Mouse (Mus musculus) cerebellum, adult 9-10 months (tissue): ENCODE results near the gene Ppy.

ENCODE experiments used
- DNase-seq: peaks from one replicate; pipeline ENCODE4 v3.0.0; 2022

The Ppy gene

DNA sequence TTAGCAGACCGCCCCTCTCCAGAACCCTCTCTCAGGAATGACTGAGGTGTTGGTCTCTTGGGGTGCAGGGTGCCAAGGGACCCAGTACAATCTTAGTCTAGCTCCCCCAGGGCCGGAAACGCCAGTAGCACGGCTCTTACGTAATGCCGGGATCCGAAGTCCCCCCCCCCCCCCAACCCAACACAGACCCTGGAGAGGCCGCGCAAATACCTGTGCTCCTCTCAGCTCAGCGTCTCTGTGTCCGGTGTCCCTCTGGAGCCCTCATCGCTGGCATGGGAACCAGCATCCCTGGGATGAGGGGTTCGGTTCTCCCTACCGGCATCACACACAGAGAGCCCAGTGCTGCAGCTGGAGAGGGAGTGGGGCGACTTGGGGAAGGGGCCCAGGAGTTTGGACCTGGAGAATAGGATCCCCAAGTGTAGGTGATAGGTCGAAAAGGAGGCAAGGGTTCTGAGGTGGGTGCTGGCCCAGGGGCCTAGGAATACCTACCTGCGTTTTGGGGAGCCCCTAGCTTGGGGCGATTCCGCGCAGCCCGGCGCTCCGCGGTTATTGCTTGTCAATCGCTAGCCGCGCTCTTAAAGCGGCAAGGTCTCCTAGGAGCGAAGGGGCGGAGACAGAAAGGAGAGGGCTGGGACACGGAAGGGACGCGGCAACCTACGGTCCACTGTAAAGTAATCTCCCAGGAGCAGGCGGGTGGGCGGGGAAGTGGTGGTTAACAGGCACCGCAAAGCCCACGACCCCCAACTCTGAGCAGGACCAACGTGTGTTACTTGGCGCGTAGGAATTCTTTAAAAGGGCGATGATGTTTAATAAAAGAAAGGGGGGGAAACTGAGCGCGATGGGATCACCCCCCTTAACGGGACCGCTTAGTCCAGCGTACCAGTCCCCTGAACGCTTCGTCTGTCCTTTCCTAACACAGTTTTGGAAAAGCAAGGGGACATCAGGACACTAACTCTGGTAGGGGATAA, 12.9 kb downstream of the Ppy start, which contains the start of gene Mpp2:
Gene Mpp2 (minus strand): TSS at position 585 of the 968 bp plus-strand sequence.
- DNase-seq, result peak; percentile 72

DNA sequence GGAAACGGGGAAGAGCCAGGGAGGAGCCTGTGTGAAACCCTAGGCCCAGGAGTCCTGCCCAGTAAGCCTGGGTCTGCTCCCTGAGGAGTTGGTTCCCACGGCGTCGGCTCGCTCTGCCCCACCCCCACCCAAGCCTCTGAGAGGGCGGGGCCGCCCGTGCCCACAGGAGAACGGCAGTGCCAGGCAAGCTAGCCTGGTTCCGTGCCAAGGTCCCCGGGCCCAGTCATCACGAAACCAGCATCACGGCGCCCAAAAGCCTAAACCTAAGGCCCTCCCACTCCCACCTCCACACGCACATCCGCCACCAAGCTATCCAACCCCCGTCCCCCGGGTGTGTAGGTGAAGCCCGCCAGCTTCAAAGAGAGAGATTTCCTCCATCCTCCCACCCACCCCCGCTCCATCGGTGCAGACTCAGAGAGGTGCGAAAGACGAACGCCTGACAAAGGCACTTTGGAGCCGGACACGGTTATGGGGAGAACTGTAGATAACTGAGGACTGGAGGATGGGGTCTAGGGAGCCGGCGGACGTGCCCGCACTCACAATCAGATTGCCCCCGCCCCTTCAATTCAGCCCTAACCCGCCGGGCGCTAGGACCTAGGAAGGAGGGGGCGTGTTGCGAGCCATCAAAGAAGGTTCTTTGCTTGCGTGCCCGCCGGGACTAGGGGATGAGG, 13.9 kb downstream of the Ppy start:
- peak; percentile 74 for DNase-seq

DNA sequence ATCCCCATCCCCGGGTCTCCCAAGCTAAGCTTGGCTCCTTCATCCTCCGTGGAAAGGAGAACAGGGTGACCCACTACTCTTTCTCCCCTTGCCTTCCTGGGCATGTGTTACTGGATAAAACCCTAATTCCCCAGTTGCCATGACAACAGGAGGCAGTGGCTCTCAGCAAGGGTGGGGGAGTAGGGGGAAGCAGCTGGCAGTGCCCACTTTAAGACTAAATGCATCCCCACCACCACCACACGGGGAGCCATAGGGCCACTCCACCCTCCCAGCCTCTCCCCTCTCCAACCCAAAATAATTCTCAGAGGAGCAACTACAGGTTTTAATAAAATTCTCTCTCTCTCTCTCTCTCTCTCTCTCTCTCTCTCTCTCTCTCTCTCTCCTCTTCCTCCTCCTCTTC, 14.8 kb downstream of the Ppy start:
- no peak for DNase-seq

DNA sequence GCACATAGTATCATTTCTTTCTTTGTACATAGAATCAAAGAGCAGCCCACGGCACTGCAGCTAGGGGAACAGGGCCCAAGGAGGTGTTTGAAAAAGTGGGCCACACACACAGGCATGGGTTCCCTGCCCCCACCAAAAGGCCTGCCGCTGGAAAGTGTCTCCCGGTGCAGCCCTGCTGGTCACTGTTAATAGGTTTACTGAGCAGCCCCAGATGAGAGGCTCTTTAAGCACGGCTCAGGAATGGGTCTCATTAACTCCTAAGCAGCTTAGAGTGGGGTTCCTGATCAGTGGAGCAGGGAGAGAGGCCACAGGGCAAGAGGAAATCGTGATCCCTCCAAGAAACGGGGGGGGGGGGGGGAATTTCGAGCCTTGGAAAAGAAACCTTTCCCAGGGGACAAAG, 17.0 kb downstream of the Ppy start:
- DNase-seq, result no peak

DNA sequence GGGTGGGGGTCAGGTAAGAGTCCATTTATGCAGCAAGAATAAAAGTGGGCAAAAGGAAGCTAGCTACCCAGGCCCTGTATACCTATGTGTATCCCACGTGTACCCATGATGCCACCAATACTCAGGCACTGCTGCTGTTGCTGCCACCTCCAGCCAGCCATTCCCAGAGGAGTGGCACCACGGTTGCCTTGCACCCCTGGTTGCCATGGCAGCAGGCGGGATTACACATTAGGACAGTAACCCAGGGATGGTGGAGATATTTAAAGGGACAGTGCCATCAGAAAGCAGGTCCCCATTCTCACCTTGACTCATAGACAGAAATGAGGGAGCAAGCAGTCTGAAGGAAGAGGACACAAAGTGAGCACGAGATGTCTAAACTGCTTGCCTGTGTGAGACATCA, 17.9 kb downstream of the Ppy start:
- DNase-seq, result no peak

DNA sequence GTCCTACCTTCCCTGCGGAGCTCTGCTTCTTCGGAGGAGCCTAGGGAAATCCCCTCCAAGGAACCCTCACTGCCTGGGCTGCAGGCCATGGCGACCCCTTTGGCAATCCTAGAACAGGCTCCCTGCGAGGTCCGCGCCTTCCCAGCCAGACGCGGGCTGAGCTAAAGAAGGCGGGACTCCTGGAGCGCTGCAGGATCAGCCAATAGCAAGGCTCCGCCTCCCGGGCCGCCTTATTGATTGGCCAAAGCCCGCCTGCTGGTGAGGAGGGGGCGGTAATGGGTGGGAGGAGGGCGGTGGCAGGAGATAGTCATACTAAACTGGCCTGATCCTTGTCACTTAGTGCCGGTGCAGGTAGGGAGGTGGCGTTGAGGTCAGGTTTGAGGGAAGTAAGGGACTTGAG, 18.8 kb downstream of the Ppy start:
- DNase-seq, result peak; percentile 56

DNA sequence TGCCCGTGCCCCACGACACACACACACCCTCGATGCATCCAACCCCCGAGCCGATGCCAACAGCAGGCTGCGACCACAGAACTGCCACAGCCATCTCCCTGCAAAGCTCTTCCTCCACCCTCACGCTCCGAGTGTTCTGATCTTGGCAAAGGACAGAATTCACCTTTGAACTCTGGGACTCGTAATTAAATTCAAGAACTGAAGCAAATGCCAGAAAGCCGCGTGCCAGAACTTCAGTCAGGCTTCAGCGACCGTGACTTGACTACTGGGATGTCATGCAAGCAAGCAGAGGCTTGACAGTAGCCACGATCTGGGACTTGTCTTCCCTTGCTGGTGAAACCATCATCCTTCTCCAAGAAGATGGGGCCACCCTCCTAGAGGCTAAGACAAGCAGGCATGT, 27.4 kb downstream of the Ppy start:
- DNase-seq, result no peak

DNA sequence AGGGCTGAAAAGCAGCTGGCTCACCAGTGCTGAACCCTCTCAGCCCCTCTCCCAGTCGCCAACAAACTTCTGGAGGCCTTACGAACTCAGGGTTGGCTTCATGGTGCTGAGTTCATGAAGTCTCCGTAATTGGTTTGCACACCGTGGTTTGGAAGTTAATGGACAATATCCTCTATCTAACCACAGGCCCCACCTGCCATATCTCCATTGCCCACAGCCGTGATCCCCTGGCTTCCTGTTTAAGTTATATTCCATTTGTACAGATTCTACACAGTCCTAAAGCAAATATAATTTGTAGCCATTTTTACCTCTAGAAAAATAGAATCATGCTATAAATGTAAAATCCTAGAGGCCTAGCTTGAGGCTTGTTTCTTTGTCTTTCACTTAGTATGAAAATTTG, 28.4 kb downstream of the Ppy start:
- no peak for DNase-seq

DNA sequence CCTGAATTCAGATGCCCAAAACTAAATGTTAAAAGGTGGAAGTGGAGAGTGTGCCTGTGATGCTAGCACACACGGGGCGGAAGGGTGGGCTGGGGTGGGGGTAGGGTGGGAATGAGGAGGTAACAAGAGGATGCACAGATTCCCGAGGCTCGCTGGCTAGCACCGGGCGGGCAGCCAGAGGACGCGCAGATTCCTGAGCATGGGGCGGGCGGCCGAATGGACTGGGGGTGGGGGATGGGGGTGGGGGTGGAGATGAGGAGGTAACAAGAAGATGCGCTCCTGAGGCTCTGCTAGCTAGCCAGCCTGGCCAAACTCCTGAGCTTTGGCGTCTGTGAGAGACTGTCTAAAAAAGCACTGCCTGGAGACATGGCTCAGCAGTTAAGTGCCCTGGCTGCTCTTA, 30.7 kb downstream of the Ppy start:
- DNase-seq, result no peak

DNA sequence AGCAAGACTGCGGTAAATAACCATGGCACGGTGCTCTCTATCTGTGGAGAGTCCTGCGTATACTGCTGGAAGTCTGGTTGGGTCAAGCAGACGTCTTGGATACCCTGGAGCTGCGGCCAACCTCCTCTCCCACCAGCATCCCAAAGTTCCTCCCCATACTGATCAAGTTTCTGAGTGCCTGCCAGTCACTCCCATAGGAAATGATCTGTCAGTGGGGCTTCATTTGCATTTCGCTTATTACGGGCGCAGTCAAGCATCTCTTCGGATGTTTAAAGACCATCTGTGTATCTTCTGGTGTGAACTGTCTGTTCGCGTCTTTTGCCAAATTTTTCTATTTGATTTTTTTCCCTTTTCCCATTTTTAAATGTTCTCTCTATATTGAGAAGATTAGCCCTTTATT, 31.5 kb downstream of the Ppy start:
- no peak for DNase-seq

DNA sequence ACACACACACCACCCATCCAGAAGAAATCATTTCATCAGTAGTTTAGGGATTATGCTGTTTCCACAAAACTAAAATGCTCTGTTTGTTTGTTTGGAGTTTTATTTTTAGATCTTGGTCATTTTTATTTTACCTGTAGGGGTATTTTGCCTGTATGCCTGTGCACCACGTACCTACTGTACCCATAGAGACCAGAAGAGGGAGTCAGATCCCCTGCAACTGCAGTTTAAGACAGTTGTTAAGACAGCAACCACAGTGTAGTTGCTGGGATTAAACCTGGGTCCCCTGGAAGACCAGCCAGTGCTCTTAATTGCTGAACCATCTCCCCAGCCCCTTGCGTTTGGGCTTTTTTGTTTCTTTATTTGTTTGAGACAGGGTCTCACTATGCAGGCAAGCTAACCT, 32.1 kb downstream of the Ppy start:
- no peak for DNase-seq

DNA sequence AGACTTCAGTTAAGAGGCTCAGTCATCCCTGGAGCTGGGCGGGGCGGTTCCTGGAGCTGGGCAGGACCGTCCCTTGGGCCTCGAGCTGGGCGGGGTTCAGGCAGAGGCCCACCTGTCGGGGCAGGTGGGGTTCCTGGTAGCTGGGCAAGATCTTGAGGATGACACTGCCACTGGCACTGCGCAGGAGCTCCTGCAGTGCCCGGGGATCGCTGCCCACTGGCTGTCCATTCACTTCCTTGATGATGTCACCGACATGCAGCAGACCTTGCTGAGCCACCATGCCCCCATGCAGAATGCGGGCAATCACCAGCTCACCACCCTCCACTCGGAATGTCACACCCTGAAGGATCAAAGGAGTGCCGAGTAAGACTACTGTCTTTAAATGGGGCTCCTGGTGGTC, 38.0 kb downstream of the Ppy start:
- DNase-seq, result no peak

DNA sequence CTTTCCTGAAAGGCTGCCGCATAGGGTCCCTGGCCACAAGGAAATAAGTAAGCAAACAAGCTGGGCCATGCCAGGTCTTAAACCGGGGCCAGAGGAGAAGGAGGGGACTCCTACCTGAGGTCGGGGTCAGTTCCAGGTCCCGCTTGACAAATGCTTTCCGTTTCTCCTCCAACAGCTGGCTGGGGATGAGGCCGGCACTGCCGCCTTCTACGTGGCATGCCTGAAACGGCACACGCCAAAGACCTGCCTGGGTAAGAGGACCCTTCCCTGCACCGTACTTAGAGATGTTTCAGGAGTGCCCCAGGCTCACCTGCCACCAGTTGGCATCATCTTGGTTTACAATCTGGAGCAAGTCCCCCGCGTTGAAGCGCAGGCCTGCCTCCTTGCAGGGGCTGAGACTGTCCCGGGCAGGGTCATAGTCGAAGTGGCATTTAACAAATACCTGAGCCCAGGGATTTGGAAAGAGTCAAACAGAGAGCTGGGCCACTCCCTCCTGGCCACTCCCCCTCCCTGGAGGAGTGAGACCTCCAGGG, 39.1 kb downstream of the Ppy start:
- no peak for DNase-seq

DNA sequence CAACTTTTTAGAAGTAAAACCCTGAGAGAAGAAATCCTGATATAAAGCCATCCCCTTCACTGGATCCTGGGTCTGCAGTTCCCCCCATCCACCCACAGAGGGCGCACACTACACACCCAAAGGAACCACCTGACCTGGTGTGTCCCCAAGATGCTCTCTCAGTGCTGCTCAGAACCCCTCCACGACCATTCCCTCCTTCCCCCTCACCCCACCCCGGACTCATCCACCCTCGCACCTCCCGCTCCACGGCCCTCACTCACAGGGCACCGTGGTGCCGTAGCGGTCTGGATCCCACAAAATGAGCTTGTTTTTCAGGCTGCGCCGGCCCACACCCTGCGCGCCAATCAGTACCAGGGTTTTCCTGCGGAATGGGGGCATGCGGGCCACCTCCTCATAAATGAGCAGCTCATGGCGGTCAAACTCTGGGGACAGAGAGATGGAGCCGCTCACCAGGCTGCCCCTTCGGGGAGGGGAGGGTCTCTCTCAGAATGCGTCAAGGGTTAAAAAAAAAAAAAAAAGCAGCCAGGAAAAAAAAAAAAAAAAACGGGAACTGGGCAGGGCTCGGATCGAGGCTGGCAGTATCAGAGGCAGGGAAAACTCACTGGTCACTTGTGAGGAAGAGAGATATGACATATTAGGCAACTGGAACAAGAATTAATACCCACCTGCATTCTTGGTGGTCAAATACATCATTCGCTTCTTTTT, 39.7 kb downstream of the Ppy start:
- DNase-seq, result peak; percentile 92

DNA sequence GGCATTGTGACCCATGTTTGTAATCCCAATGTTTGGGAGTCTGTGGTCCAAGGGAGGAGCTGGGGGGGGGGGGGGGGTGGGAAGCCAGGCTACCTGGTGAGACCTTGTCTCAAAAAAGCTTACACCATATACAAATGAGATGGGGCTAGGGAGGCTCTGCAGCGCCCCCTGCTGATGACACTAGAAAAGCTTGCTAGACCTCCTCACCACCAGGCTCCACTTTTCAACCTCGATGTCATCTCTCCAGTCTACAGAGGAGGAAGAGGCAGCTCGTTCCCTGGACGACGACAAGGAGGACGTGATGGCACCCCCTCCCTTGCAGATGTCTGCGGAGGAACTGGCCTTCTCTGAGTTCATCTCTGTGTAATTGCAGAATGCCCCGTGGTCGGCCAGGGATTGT, 47.3 kb downstream of the Ppy start:
- peak; percentile 79 for DNase-seq

DNA sequence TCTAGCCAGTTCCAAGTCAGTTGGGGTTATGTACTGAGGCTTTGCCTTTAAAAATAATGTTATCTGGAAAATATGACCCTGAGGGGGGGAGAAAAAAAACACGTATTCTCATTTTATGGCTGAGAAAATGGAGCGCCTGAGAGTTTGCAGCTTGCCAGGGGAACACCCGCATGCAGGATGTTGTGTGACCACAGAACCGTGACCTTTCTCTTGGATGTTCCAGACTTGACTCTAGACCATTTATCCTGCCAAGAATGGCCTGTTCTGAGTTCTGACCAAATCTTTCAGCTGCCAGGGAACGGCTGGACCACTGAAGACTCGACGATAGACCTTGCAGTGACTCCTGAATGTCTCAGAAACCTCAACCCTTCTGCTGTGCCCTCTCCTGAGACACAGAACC, 47.9 kb downstream of the Ppy start:
- no peak for DNase-seq

DNA sequence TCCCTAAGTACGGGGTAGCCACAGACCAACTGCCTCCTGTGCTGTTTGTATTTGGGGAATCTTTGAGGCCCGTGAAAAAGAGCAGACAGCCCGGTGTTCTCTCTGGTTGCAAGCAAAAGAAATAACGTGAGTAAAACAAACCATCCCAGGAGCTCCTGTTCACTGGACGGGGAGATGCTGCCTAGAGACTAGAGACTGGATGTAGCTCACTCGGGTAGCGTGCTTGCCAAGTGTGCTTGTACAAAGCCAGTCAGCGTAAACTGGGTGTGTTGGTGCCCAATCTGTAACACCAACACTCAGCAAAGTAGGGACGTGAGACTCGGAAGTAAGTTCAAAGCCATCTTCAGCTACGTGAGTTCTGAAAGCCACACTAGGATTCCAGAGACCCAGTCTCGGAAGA, 48.4 kb downstream of the Ppy start:
- DNase-seq, result no peak

DNA sequence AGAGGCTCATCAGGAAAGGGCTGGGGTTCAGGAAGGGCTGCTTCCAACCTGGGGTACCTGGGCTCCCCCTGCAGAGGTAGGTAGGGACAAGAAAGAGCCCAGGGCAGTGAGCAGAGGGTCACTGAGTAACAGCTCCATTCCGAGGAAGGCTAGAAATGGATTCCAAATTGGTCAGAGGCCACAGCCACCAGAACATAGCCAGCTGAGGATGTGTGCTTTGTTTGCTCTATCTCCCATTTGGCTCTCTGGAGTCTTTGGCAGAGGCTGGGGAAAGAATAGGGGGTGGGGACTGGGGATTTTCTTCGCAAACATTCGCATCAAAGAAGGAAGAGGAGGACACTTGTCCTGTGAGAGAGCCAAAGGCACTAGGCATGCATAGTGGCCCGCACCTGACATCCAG, 49.2 kb downstream of the Ppy start:
- no peak for DNase-seq

DNA sequence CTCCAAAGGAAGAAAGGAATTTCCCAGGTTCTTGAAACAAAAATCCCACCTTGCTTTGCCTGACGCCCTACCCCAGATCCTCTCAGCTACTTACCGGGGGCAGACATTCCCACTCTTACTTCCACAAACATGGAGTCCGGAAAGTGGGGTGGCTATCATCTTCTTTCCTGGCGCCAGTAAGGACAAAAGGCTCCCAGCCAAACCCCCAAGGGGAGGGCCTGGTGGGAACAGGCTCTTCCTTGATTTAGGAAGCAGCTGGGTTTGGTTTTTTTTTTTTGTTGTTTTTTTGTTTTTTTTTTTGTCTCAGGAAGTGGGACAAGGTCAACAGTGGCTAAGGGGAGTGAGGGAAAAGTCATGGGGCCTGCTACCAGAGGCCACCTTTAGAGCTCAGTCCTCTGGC, 49.6 kb downstream of the Ppy start:
- no peak for DNase-seq
